Mouse (Mus musculus): ENCODE measurements around the gene Hspa1a. TPM values are rescaled to one million over a fixed set of nuclear protein-coding genes. Genes with fewer than 3 reads are reported as not detected.
"Not testable (repeated sequence)": the region's sequence is repeated elsewhere in the genome, so short reads cannot be mapped to it uniquely, and the experiment has no call there.

The Hspa1a gene
- polyA plus RNA-seq, 1 experiment from 2014 or later, result 6.4 TPM

- Histone ChIP-seq H3K4me1 (replicated peaks) (peaks cover 46% of the 10 kb centered on the region), H3K9ac (peak within 1 kb of the TSS; percentile 96), H3K9me3 (replicated peaks) (no peaks in the 10 kb centered on the region), H3K4me2 (peak within 1 kb of the TSS; percentile 96), H3K27ac (ENCODE audit: poor library complexity, severe bottlenecking) (peak within 1 kb of the TSS; percentile 95), H3K4me3 (peak within 1 kb of the TSS; percentile 79), H3K27me3 (replicated peaks) (no peaks in the 10 kb centered on the region), H3K36me3 (peaks cover 31% of the 10 kb centered on the region)
- WGBS, result under 1% methylated on average over 69 of the region's 83 CpGs
- peak; percentile 89 for ATAC-seq (ENCODE audit: insufficient number of reproducible peaks, low FRiP score)
These were observed 28.9 kb upstream of the Hspa1a start, which contains the start of gene Vars for GRCm38 (mm10) chr17:35000717-35001451. TSS of gene Vars (plus strand) at chr17:35000987.

- peak overlapping the region; percentile 96 for H3K4me2 ChIP-seq
- ATAC-seq (ENCODE audit: insufficient number of reproducible peaks, low FRiP score); H3K9me3 ChIP-seq (replicated peaks); H3K27me3 ChIP-seq (replicated peaks): not testable (repeated sequence)
- H3K27ac ChIP-seq (ENCODE audit: poor library complexity, severe bottlenecking), result peak overlapping the region; percentile 95
- H3K4me1 ChIP-seq (replicated peaks), result peaks cover 46% of the 10 kb centered on the region
- H3K36me3 ChIP-seq, result peaks cover 27% of the 10 kb centered on the region
- H3K4me3 ChIP-seq, result peak overlapping the region; percentile 79
- WGBS, result 22% methylated on average over 30 of the region's 32 CpGs
- H3K9ac ChIP-seq, result peak overlapping the region; percentile 96
These were observed 28.1 kb upstream of the Hspa1a start for GRCm38 (mm10) chr17:34999871-35000716.

GRCm38 (mm10) chr17:34998526-34999430, 26.8 kb upstream of the Hspa1a start:
- Histone ChIP-seq H3K9me3 (replicated peaks) (no peaks in the 10 kb centered on the region), H3K4me1 (replicated peaks) (peaks cover 46% of the 10 kb centered on the region), H3K36me3 (peaks cover 15% of the 10 kb centered on the region), H3K27ac (ENCODE audit: poor library complexity, severe bottlenecking) (no peak overlapping the region), H3K4me3 (peak overlapping the region; percentile 79), H3K9ac (no peak overlapping the region), H3K27me3 (replicated peaks) (no peaks in the 10 kb centered on the region), H3K4me2 (peak overlapping the region; percentile 96)
- no peak for ATAC-seq (ENCODE audit: insufficient number of reproducible peaks, low FRiP score)
- 92% methylated on average over 15 of the region's 15 CpGs for WGBS

GRCm38 (mm10) chr17:34997142-34997483, 25.2 kb upstream of the Hspa1a start:
- WGBS, result 92% methylated on average over 5 of the region's 5 CpGs
- Histone ChIP-seq H3K27ac (ENCODE audit: poor library complexity, severe bottlenecking) (no peak overlapping the region), H3K36me3 (peaks cover 15% of the 10 kb centered on the region), H3K4me2 (no peak overlapping the region), H3K27me3 (replicated peaks) (no peaks in the 10 kb centered on the region), H3K9ac (no peak overlapping the region), H3K4me3 (no peak overlapping the region), H3K9me3 (replicated peaks) (no peaks in the 10 kb centered on the region), H3K4me1 (replicated peaks) (peaks cover 31% of the 10 kb centered on the region)
- ATAC-seq (ENCODE audit: insufficient number of reproducible peaks, low FRiP score), result no peak

GRCm38 (mm10) chr17:34996411-34997141, 24.6 kb upstream of the Hspa1a start:
- Histone ChIP-seq H3K9ac (no peak overlapping the region), H3K4me2 (peak overlapping the region; percentile 25; the same call in 1 of the 2 replicates), H3K9me3 (replicated peaks) (no peaks in the 10 kb centered on the region), H3K36me3 (peaks cover 15% of the 10 kb centered on the region), H3K4me1 (replicated peaks) (peaks cover 30% of the 10 kb centered on the region), H3K27me3 (replicated peaks) (no peaks in the 10 kb centered on the region), H3K27ac (ENCODE audit: poor library complexity, severe bottlenecking) (no peak overlapping the region), H3K4me3 (no peak overlapping the region)
- ATAC-seq (ENCODE audit: insufficient number of reproducible peaks, low FRiP score), result no peak
- WGBS, result 85% methylated on average over 13 of the region's 14 CpGs

- not testable (repeated sequence) for H3K4me2 ChIP-seq; H3K27me3 ChIP-seq (replicated peaks); H3K27ac ChIP-seq (ENCODE audit: poor library complexity, severe bottlenecking); H3K9ac ChIP-seq; H3K9me3 ChIP-seq (replicated peaks); ATAC-seq (ENCODE audit: insufficient number of reproducible peaks, low FRiP score); H3K4me3 ChIP-seq
- 93% methylated on average over 4 of the region's 4 CpGs for WGBS
- Histone ChIP-seq H3K36me3 (peaks cover 20% of the 10 kb centered on the region), H3K4me1 (replicated peaks) (peaks cover 30% of the 10 kb centered on the region)
These were observed 24.0 kb upstream of the Hspa1a start for GRCm38 (mm10) chr17:34995927-34996326.

GRCm38 (mm10) chr17:34995192-34995591, 23.2 kb upstream of the Hspa1a start:
- H3K9ac ChIP-seq; H3K9me3 ChIP-seq (replicated peaks); H3K4me3 ChIP-seq; H3K27ac ChIP-seq (ENCODE audit: poor library complexity, severe bottlenecking); ATAC-seq (ENCODE audit: insufficient number of reproducible peaks, low FRiP score); H3K27me3 ChIP-seq (replicated peaks); H3K4me2 ChIP-seq: not testable (repeated sequence)
- Histone ChIP-seq H3K4me1 (replicated peaks) (peaks cover 30% of the 10 kb centered on the region), H3K36me3 (peaks cover 27% of the 10 kb centered on the region)
- 91% methylated on average over 4 of the region's 4 CpGs for WGBS

- Histone ChIP-seq H3K27me3 (replicated peaks) (no peaks in the 10 kb centered on the region), H3K4me1 (replicated peaks) (peaks cover 25% of the 10 kb centered on the region), H3K27ac (ENCODE audit: poor library complexity, severe bottlenecking) (no peak overlapping the region), H3K9me3 (replicated peaks) (no peaks in the 10 kb centered on the region), H3K4me3 (no peak overlapping the region), H3K36me3 (peaks cover 29% of the 10 kb centered on the region), H3K9ac (no peak overlapping the region), H3K4me2 (no peak overlapping the region)
- ATAC-seq (ENCODE audit: insufficient number of reproducible peaks, low FRiP score), result no peak
These were observed 22.8 kb upstream of the Hspa1a start for GRCm38 (mm10) chr17:34994751-34995150.

GRCm38 (mm10) chr17:34984218-34984617, 12.3 kb upstream of the Hspa1a start:
- WGBS, result 76% methylated on average over 2 of the region's 2 CpGs
- no peaks in the 10 kb centered on the region for H3K27me3 ChIP-seq (replicated peaks)
- H3K36me3 ChIP-seq, result peaks cover 29% of the 10 kb centered on the region
- ATAC-seq (ENCODE audit: insufficient number of reproducible peaks, low FRiP score), result no peak
- H3K9me3 ChIP-seq (replicated peaks), result no peaks in the 10 kb centered on the region
- no peak overlapping the region for H3K4me3 ChIP-seq
- no peak overlapping the region for H3K4me2 ChIP-seq
- peaks cover 11% of the 10 kb centered on the region for H3K4me1 ChIP-seq (replicated peaks)
- H3K9ac ChIP-seq, result peak overlapping the region; percentile 10; the same call in 1 of the 2 replicates
- H3K27ac ChIP-seq (ENCODE audit: poor library complexity, severe bottlenecking), result no peak overlapping the region

GRCm38 (mm10) chr17:34982328-34982727, 10.4 kb upstream of the Hspa1a start:
- peak overlapping the region; percentile 85 for H3K4me3 ChIP-seq
- peak overlapping the region; percentile 90 for H3K9ac ChIP-seq
- H3K4me1 ChIP-seq (replicated peaks), result peaks cover 11% of the 10 kb centered on the region
- H3K27me3 ChIP-seq (replicated peaks), result no peaks in the 10 kb centered on the region
- ATAC-seq (ENCODE audit: insufficient number of reproducible peaks, low FRiP score), result peak; percentile 10; the same call in 1 of the 2 replicates
- peak overlapping the region; percentile 95 for H3K27ac ChIP-seq (ENCODE audit: poor library complexity, severe bottlenecking)
- WGBS, result under 1% methylated on average over 15 of the region's 15 CpGs
- H3K9me3 ChIP-seq (replicated peaks), result no peaks in the 10 kb centered on the region
- H3K36me3 ChIP-seq, result peaks cover 25% of the 10 kb centered on the region
- H3K4me2 ChIP-seq, result peak overlapping the region; percentile 92

All from heart, embryonic 12.5 days (tissue).